ENCODE assay signal across 26 mouse cellular contexts in the genomic region with DNA sequence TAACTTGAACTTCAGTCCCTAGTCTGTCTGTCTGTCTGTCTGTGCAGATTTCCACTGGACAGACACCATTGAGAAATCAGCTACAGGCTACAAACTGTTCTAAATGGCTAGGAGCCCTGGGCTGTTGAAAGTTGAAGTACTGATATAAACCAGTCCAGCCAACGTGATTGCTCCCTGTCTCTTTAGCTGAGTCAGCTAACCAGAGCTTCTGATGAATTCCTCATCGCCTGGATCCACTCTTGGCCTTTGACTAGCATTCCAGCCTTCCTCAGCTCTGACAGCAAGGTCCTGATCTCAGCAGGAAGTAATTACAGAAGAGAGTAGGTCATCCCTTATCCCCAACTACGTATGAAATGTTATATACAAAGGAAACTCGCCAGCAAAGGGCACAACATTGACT. TPM values are rescaled to one million over a fixed set of nuclear protein-coding genes. Genes with fewer than 3 reads are reported as not detected.
DNase-seq lines count a peak whose midpoint lies in the region; ATAC-seq and TF ChIP-seq lines count a peak whose summit lies in the region.
"Had no signal": no experiment of that assay in that cellular context is flagged by ENCODE, and none has a peak within 500 bp of the region (broad histone marks: within the 10 kb centered on the region; RNA-seq: fewer than 3 reads in every experiment).

No protein-coding gene starts in this region.

- no peaks in the 10 kb centered on the region for H3K4me1 ChIP-seq in ES-E14 (ENCODE audit: control insufficient read depth in 2 of 2, insufficient read depth in 2 of 2, low read length in 2 of 2, poor library complexity in 1 of 2)
- no peaks in the 10 kb centered on the region for H3K4me1 ChIP-seq in hindbrain, embryonic 13.5 days (replicated peaks)
- H3K4me1 ChIP-seq: embryonic facial prominence, embryonic 13.5 days; embryonic facial prominence, embryonic 15.5 days; forebrain, embryonic 12.5 days had no signal

- H3K27me3 ChIP-seq in hindbrain, embryonic 13.5 days: no peaks in the 10 kb centered on the region
- H3K27me3 ChIP-seq: embryonic facial prominence, embryonic 13.5 days; embryonic facial prominence, embryonic 15.5 days; forebrain, embryonic 12.5 days; Patski had no signal

- no peaks in the 10 kb centered on the region for H3K36me3 ChIP-seq in ES-E14 (ENCODE audit: control insufficient read depth, insufficient read depth, low read length, poor library complexity, severe bottlenecking)
- no peaks in the 10 kb centered on the region for H3K36me3 ChIP-seq in hindbrain, embryonic 13.5 days
- H3K36me3 ChIP-seq: embryonic facial prominence, embryonic 13.5 days; embryonic facial prominence, embryonic 15.5 days; forebrain, embryonic 10.5 days; forebrain, embryonic 12.5 days had no signal

- no peaks in the 10 kb centered on the region for H3K9me3 ChIP-seq in ES-E14 (ENCODE audit: control insufficient read depth, insufficient read depth, low read depth, low read length)
- peaks cover 3% of the 10 kb centered on the region; the same call in 1 of the 2 replicates for H3K9me3 ChIP-seq in hindbrain, embryonic 13.5 days
- H3K9me3 ChIP-seq: embryonic facial prominence, embryonic 13.5 days; embryonic facial prominence, embryonic 15.5 days had no signal

- 71% methylated on average over 4 of the region's 4 CpGs for WGBS in hindbrain, embryonic 13.5 days

- H3K9ac ChIP-seq in ES-E14 (ENCODE audit: insufficient read depth, low read depth, low read length, poor library complexity, severe bottlenecking): no peak overlapping the region
- no peak overlapping the region for H3K9ac ChIP-seq in hindbrain, embryonic 13.5 days
- H3K9ac ChIP-seq: embryonic facial prominence, embryonic 13.5 days; embryonic facial prominence, embryonic 15.5 days; forebrain, embryonic 12.5 days had no signal

- in situ Hi-C loops in ES-E14 (cut with MboI; ENCODE audit: low sequenced_read_pairs in 2 of 2, unreplicated experiment in 2 of 2): no loop called here

- H3K4me3 ChIP-seq in ES-E14 (ENCODE audit: insufficient read depth in 1 of 2, low read depth in 1 of 2, low read length in 2 of 2, poor library complexity in 1 of 2, severe bottlenecking in 1 of 2): no peak overlapping the region
- no peak overlapping the region for H3K4me3 ChIP-seq in hindbrain, embryonic 13.5 days
- H3K4me3 ChIP-seq: embryonic facial prominence, embryonic 13.5 days; embryonic facial prominence, embryonic 15.5 days; erythroblast, embryonic 14.5 days; forebrain, embryonic 10.5 days; forebrain, embryonic 12.5 days had no signal

- peak; percentile 28 for DNase-seq in kidney, adult 9 months
- no peak for DNase-seq in kidney, adult 18-20 months
- DNase-seq in ES-E14 (ENCODE audit: low read depth, low spot score) (no peak), adipocyte (ENCODE audit: low spot score) (peak; percentile 66)
- no peak for DNase-seq in lung, postnatal 10 days
- no peak for DNase-seq in adrenal gland, adult (ENCODE audit: inconsistent age in 2 of 2, low spot score in 1 of 2)
- DNase-seq: adrenal gland, adult 8-10 months; adrenal gland, postnatal 14 days; adrenal gland, postnatal 36 days; B cell, adult 2 months; cerebellum, adult 11-12 months; cerebellum, adult 2 months; cerebellum, adult 9-10 months; cerebellum, postnatal 10 days; cerebellum, postnatal 25 days had no signal

- no peak overlapping the region for H3K4me2 ChIP-seq in hindbrain, embryonic 13.5 days
- H3K4me2 ChIP-seq: embryonic facial prominence, embryonic 13.5 days; embryonic facial prominence, embryonic 15.5 days; forebrain, embryonic 12.5 days had no signal

- no peak overlapping the region for H3K27ac ChIP-seq in ES-E14 (ENCODE audit: insufficient read depth, low read depth, low read length, poor library complexity, severe bottlenecking)
- no peak overlapping the region for H3K27ac ChIP-seq in hindbrain, embryonic 13.5 days
- H3K27ac ChIP-seq: embryonic facial prominence, embryonic 13.5 days; embryonic facial prominence, embryonic 15.5 days; forebrain, embryonic 10.5 days; forebrain, embryonic 12.5 days had no signal

- no peak for ATAC-seq in hindbrain, embryonic 13.5 days (ENCODE audit: low FRiP score)
- ATAC-seq: activated CD4-positive, CD25-positive, alpha-beta regulatory T cell, adult 4 months; CD4-positive, CD25-positive, alpha-beta regulatory T cell, adult 4 months; forebrain, embryonic 14.5 days; forebrain, embryonic 16.5 days; Patski had no signal

TF ChIP-seq in ES-E14, 5 proteins besides CTCF, POLR2A, EP300 and RAD21:
- peak; percentile 73 for TF ChIP-seq MAFK (IDR thresholded peaks at IDR 0.05; ENCODE audit: insufficient read depth, low read depth, low read length)
- no peak for TF ChIP-seq CHD2 (IDR thresholded peaks at IDR 0.05; ENCODE audit: low read depth, low read length)

RNA-seq across cellular contexts. Expression of gene Hmgn2, which starts 21.7 kb away (rescaled TPM):
- 196 and 205 TPM in 2 replicates for total RNA-seq in ES-E14 (2012; rRNA removed)
- polyA plus RNA-seq in hindbrain, embryonic 13.5 days (2015; fragmentation: Nextera tagmentation; extraction: Ambion mirVana): 1,402 and 1,435 TPM in 2 replicates

RNA-seq across cellular contexts. Expression of gene Dhdds, which starts 54.0 kb away (rescaled TPM):
- 20.9 and 24.6 TPM in 2 replicates for total RNA-seq in ES-E14 (2012; rRNA removed)
- polyA plus RNA-seq in hindbrain, embryonic 13.5 days (2015; fragmentation: Nextera tagmentation; extraction: Ambion mirVana): 43.4 and 44.0 TPM in 2 replicates

RNA-seq across cellular contexts. Expression of gene Rps6ka1, which starts 59.1 kb away (rescaled TPM):
- total RNA-seq in ES-E14 (2012; rRNA removed): 87.1 and 95.0 TPM in 2 replicates
- 20.9 and 23.6 TPM in 2 replicates for polyA plus RNA-seq in hindbrain, embryonic 13.5 days (2015; fragmentation: Nextera tagmentation; extraction: Ambion mirVana)

Comparison
In these comparisons a context has a peak if more than half of its experiments do, and no peak if none do; other contexts are left out.
1. DNase-seq: peak in kidney, adult 9 months (single experiment) and adipocyte (single experiment); none in kidney, adult 18-20 months (single experiment), ES-E14 (single experiment), lung, postnatal 10 days (single experiment) and adrenal gland, adult (0 of 2).